Mouse (Mus musculus) kidney, embryonic 16.5 days (tissue): ENCODE results near the gene Mrpl11. TPM values are rescaled to one million over a fixed set of nuclear protein-coding genes. Genes with fewer than 3 reads are reported as not detected.
"Not testable (repeated sequence)": the region's sequence is repeated elsewhere in the genome, so short reads cannot be mapped to it uniquely, and the experiment has no call there.

Experiments used
- ATAC-seq: fragments of 200-750 bp; cut with Nextera tagmentation; 2 replicates; pipeline ENCODE4 v1.8.0; 2017; ENCODE audit warnings: moderate TSS enrichment; ENCODE audit not compliant: low FRiP score, low TSS enrichment
- H3K27ac ChIP-seq: fragments of 300-500 bp; sonication (generic); 2 replicates; pipeline ENCODE4 v1.5.1; 2014; ENCODE audit warnings: low read length
- H3K27me3 ChIP-seq: fragments of 300-500 bp; sonication (generic); 2 replicates; pipeline ENCODE4 v1.6.1; 2014; ENCODE audit warnings: low read length, control low read depth, mixed read lengths; ENCODE audit not compliant: insufficient read depth
- H3K36me3 ChIP-seq: fragments of 300-500 bp; sonication (generic); 2 replicates; pipeline ENCODE4 v1.6.1; 2014; ENCODE audit warnings: low read length, control low read depth, mixed read lengths; ENCODE audit not compliant: insufficient read depth
- H3K4me1 ChIP-seq: fragments of 300-500 bp; sonication (generic); 2 replicates; pipeline ENCODE4 v1.6.1; 2014; ENCODE audit warnings: low read length, control low read depth, mixed read lengths; ENCODE audit not compliant: insufficient read depth
- H3K4me2 ChIP-seq: fragments of 300-500 bp; sonication (generic); replicated peaks from 2 replicates; pipeline ENCODE4 v1.6.1; 2014; ENCODE audit warnings: low read depth, low read length
- H3K4me3 ChIP-seq: fragments of 300-500 bp; sonication (generic); 2 replicates; pipeline ENCODE4 v1.5.1; 2014; ENCODE audit warnings: mild to moderate bottlenecking, low read length
- H3K9ac ChIP-seq: fragments of 300-500 bp; sonication (generic); replicated peaks from 2 replicates; pipeline ENCODE4 v1.6.1; 2014; ENCODE audit warnings: low read length
- H3K9me3 ChIP-seq: fragments of 300-500 bp; sonication (generic); 2 replicates; pipeline ENCODE4 v1.6.1; 2016; ENCODE audit warnings: low read length, control low read depth
- WGBS: fragments of 180-500 bp; shearing (Covaris S2); extraction: QIAGEN DNeasy Blood & Tissue Kit; methylation state at CpG from one replicate; pipeline ENCODE4 v1.1.7; 2014; 5-methylcytosine and 5-hydroxymethylcytosine counted together
- polyA plus RNA-seq: library from polyadenylated mRNA; unstranded; fragments of >200 nt; fragmentation: Nextera tagmentation; extraction: Ambion mirVana; gene quantifications from 2 replicates; pipeline ENCODE4 v1.2.1, GENCODE M21; 2015

Gene Mrpl11
- polyA plus RNA-seq, 1 experiment from 2014 or later = 102 TPM

DNA sequence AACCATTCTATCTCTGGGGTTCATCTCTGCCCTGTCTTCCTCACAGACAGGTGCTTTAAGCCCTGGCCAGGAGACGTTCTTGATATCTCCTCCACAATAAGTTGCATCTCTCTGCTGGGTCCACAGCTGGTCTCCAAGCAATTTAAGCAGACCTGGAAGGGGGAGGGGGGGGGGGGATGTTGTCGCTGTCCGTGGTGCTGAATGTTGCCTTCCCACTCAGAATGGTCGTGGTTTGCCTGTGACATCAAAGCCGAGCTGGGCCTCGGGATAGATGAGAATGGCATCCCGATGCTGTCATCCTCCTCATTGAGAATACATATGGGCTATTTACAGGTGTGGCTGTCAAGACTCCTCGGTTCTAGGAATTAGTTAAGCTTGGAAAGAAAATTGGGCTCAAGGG, 30.4 kb downstream of the Mrpl11 start:
- Histone ChIP-seq H3K4me1 (no peaks in the 10 kb centered on the region), H3K36me3 (no peaks in the 10 kb centered on the region), H3K4me2 (no peak overlapping the region), H3K27ac (no peak overlapping the region), H3K4me3 (no peak overlapping the region), H3K9ac (no peak overlapping the region), H3K27me3 (peaks cover 36% of the 10 kb centered on the region), H3K9me3 (no peaks in the 10 kb centered on the region)
- whole genome bisulfite sequencing = 17% methylated on average over 8 of the region's 8 CpGs
- no peak for ATAC-seq

DNA sequence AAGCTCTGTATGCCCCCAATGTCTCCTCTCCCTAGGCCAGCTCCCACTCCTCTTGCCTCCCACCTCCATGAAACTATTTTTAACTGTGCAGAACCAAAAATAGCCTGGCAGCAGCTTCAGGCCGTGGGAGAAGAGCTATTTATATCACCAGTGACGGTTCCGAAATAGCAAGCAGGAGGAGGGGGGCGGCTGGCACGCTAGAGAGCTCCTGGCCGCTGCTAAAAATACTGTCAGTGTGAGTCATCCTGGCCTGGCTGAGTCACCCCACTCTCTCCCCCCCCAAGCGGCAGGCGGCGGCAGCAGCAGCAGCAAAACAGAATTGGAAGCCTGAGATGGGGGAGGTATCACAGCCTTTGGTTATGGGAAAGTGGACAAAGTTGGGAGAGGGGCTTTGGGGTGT, 31.0 kb downstream of the Mrpl11 start:
- no peak overlapping the region for H3K27ac ChIP-seq
- 0% methylated on average over 9 of the region's 9 CpGs for WGBS
- no peak overlapping the region for H3K4me2 ChIP-seq
- no peaks in the 10 kb centered on the region for H3K9me3 ChIP-seq
- H3K4me3 ChIP-seq = no peak overlapping the region
- H3K36me3 ChIP-seq = no peaks in the 10 kb centered on the region
- H3K9ac ChIP-seq = no peak overlapping the region
- no peaks in the 10 kb centered on the region for H3K4me1 ChIP-seq
- no peak for ATAC-seq
- peaks cover 36% of the 10 kb centered on the region for H3K27me3 ChIP-seq

DNA sequence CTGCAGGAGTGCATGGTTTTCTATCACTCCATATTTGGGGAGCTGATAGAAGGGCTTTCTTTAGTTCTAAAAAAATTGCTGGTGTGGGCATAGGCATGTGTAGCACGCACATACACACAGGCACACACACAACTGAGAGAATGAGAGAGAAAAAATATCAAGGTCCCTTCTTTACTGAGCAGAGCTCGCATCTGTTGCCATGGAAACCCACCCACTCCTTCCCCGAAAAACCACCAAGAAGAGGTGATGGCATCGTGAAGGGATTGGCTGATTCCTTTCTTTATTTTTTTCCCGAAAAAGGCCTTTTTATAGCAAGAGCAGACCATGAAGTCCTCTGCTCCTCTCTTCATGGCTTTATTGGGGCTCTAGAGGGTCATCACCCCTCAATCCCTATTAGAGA, 32.1 kb downstream of the Mrpl11 start:
- peaks cover 36% of the 10 kb centered on the region for H3K27me3 ChIP-seq
- no peaks in the 10 kb centered on the region for H3K36me3 ChIP-seq
- no peaks in the 10 kb centered on the region for H3K4me1 ChIP-seq
- no peak for ATAC-seq
- no peak overlapping the region for H3K27ac ChIP-seq
- H3K9me3 ChIP-seq = no peaks in the 10 kb centered on the region
- no peak overlapping the region for H3K4me3 ChIP-seq
- no peak overlapping the region for H3K4me2 ChIP-seq
- 64% methylated on average over 5 of the region's 5 CpGs for WGBS
- no peak overlapping the region for H3K9ac ChIP-seq

DNA sequence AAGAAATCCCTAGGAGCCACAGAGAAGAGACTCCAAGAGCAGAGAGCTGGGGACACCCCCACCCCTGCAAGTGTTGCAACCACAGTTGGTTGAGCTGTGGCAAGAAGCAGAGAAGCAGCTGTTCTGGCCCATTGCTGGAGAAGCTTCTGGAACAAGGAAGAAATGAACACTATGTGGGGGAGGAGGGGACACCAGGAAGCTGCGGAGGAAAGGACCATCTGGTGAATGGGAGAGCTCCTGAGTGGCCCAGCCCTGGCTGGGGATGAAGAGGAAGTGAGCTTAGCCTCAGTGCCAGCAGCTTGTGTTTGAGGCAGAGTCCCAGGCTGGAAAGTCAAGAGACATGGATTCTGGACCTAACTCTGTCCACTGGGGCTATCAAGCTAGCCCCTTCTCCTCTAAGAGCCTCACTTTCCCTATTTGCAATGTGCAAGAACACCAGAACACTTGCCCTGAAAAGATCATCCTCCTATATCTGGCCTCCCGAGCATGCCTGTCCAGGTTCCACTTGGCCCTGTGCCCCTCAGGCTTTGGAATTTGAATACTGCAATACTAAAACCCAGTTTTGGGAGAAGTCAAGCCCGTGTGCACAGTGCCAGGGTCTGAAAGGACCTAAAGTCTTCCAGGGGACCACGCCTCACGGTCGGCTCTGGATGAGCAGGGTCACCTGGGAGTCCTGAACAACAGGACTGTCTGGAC, 37.6 kb downstream of the Mrpl11 start:
- Histone ChIP-seq H3K4me2 (no peak overlapping the region), H3K27ac (no peak overlapping the region)
- 73% methylated on average over 6 of the region's 6 CpGs for WGBS

DNA sequence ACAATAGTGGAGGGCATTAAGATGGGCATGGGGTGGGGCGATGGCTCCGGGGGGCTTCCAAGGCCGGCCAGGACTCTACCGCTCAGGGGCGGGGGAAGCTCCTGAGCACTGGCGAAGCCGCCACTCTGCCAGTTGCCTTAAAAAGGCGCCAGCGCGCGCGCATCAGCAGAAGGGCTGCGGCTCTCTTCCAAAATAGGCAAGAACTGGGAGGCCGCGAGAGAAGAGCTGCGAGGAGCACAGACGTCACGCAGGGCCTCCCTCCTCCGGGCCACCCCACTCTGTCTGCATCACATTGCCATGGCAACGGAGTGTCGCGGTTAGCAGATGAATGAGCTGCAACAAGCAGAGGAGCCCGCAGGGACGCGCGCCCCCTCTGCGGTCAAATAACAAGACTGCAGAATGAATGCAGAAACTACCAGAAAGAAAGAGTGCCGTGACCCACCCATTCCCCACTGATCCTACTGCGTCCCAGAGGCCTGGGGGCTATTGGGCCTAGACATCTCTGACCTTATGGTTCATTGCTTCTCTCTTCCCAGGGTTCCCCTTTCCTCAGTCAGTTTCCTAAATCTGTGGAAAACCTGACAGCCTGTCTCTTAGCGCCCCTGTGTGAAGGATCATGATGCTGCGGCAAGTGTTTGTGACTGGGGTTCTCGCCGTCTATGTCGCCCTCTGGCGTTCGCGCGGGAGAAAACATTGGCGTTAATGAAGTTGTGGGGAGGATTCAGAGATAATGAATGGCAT, 39.9 kb downstream of the Mrpl11 start:
- H3K4me2 ChIP-seq = peak overlapping the region; percentile 52

More for the DNA sequence above, 37.6 kb downstream of the Mrpl11 start:
- no peak overlapping the region for H3K9ac ChIP-seq
- H3K4me3 ChIP-seq = no peak overlapping the region
- H3K36me3 ChIP-seq = no peaks in the 10 kb centered on the region
- no peak for ATAC-seq
- no peaks in the 10 kb centered on the region for H3K9me3 ChIP-seq
- H3K27me3 ChIP-seq = no peaks in the 10 kb centered on the region; the same call in 1 of the 2 replicates
- peaks cover 9% of the 10 kb centered on the region; the same call in 1 of the 2 replicates for H3K4me1 ChIP-seq

DNA sequence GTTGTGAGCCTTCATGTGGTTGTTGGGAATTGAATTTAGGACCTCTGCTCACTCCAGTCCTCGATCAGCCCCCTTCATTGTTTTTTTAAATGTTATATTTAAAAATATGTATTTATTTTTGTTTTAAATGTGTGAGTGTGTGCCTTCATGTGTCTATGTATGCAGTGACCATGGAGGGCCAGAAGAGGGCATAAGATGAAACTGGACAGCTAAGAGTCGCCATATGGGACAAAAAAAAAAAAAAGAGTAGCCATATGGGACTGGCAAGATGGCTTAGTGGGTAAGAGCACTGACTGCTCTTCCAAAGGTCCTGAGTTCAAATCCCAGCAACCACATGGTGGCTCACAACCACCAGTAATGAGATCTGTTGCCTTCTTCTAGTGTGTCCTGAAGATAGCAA, 41.7 kb downstream of the Mrpl11 start:
- not testable (repeated sequence) for H3K4me1 ChIP-seq, H3K36me3 ChIP-seq, H3K9ac ChIP-seq, H3K27ac ChIP-seq, H3K27me3 ChIP-seq, H3K4me3 ChIP-seq, H3K4me2 ChIP-seq, H3K9me3 ChIP-seq, ATAC-seq
- WGBS = 48% methylated on average over 2 of the region's 2 CpGs

More for the DNA sequence above, 39.9 kb downstream of the Mrpl11 start:
- 0 out of 2 replicates have a peak overlapping the region, but pooled peaks have one; percentile 2 for H3K9ac ChIP-seq
- no peaks in the 10 kb centered on the region for H3K36me3 ChIP-seq
- H3K9me3 ChIP-seq = peaks cover 4% of the 10 kb centered on the region; the same call in 1 of the 2 replicates
- peak overlapping the region; percentile 30 for H3K4me3 ChIP-seq
- H3K27me3 ChIP-seq = no peaks in the 10 kb centered on the region; the same call in 1 of the 2 replicates
- peak; percentile 91 for ATAC-seq
- H3K27ac ChIP-seq = no peak overlapping the region
- peaks cover 9% of the 10 kb centered on the region; the same call in 1 of the 2 replicates for H3K4me1 ChIP-seq
- under 1% methylated on average over 39 of the region's 39 CpGs for WGBS

DNA sequence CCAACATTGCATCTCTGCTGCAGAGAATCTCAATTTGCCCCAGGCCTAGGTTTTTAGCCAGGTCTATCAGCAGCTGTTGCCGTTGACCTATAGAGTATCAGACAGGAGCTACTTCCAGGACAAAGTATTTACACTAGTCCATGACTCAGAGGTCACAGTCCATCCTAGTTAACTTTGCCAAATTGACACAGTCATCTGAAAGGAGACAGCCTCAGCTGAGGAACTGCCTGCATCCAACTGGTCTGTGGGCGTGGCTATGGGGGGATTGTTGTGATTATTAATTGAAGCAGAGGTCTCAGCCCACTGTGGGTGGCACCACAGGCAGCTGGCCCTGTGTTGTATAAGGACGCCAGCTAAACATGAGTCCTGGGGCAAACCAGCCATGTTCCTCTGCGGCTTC, 43.0 kb downstream of the Mrpl11 start:
- no peak overlapping the region for H3K4me3 ChIP-seq
- H3K9ac ChIP-seq = no peak overlapping the region
- H3K4me1 ChIP-seq = peaks cover 9% of the 10 kb centered on the region; the same call in 1 of the 2 replicates
- no peaks in the 10 kb centered on the region for H3K36me3 ChIP-seq
- H3K4me2 ChIP-seq = no peak overlapping the region
- H3K9me3 ChIP-seq = peaks cover 4% of the 10 kb centered on the region; the same call in 1 of the 2 replicates
- H3K27me3 ChIP-seq = no peaks in the 10 kb centered on the region
- WGBS = 57% methylated on average over 4 of the region's 4 CpGs
- ATAC-seq = no peak
- no peak overlapping the region for H3K27ac ChIP-seq

DNA sequence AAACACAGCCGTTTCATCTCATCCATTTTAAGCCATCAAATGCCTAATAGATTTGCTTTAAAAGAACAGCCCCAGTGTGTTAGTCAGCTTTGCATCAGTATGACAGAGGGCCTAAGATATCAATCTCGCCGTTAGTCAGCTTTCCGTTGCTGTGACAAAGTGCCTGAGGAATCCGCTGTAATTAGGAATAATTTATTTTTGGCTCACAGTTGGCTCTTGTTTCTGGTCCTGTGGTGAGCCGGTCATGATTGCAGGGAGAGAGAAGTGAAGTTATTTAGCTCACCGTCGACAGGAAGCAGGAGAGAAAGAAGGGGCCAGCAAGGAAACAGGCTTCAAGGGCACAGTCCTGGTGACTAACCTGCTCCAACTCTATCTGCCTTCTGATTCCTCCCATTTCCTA, 51.2 kb downstream of the Mrpl11 start:
- WGBS = 53% methylated on average over 8 of the region's 8 CpGs
- no peak overlapping the region for H3K4me2 ChIP-seq
- H3K36me3 ChIP-seq = no peaks in the 10 kb centered on the region
- H3K9me3 ChIP-seq = no peaks in the 10 kb centered on the region
- no peak overlapping the region for H3K27ac ChIP-seq
- no peak for ATAC-seq
- no peaks in the 10 kb centered on the region for H3K27me3 ChIP-seq
- H3K4me1 ChIP-seq = peaks cover 10% of the 10 kb centered on the region
- no peak overlapping the region for H3K9ac ChIP-seq
- H3K4me3 ChIP-seq = no peak overlapping the region

DNA sequence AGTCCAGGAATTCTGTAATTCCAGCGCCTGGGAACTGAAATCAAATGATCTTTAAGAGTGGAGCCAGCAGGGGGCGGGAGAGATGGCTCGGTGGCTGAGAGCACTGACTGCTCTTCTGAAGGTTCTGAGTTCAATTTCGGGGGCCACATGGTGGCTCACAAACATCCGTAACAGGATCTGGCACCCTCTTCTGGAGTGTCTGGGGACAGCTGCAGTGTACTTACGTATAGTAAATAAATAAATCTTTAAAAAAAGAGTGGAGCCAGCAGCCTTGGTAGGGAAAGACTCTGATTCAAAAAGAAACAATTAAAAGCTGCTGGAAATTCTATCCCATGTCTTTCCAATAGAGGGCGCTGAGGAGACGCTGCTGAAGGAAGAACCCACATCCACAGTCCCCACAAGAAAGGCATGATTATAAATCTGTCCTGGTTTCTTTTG, 53.0 kb downstream of the Mrpl11 start:
- Histone ChIP-seq H3K27ac (no peak overlapping the region), H3K4me1 (peaks cover 10% of the 10 kb centered on the region), H3K27me3 (no peaks in the 10 kb centered on the region), H3K36me3 (no peaks in the 10 kb centered on the region), H3K9ac (no peak overlapping the region), H3K4me3 (no peak overlapping the region), H3K4me2 (no peak overlapping the region), H3K9me3 (no peaks in the 10 kb centered on the region)
- 19% methylated on average over 8 of the region's 8 CpGs for WGBS
- ATAC-seq = no peak
